Mouse (Mus musculus) heart, embryonic 10.5 days (tissue): ENCODE measurements around the gene Abo. TPM values are rescaled to one million over a fixed set of nuclear protein-coding genes. Genes with fewer than 3 reads are reported as not detected.

Experiments used
- DNase-seq: peaks from one replicate; pipeline ENCODE4 v3.0.0-alpha.2; 2017; ENCODE audit warnings: low spot score
- H3K27ac ChIP-seq: fragments of 300-500 bp; sonication (generic); 2 replicates; pipeline ENCODE4 v1.5.1; 2016; ENCODE audit warnings: mild to moderate bottlenecking
- H3K27me3 ChIP-seq: fragments of 300-500 bp; sonication (generic); 2 replicates; pipeline ENCODE4 v1.6.1; 2016; ENCODE audit warnings: mild to moderate bottlenecking; ENCODE audit not compliant: poor library complexity, insufficient read depth, severe bottlenecking
- H3K36me3 ChIP-seq: fragments of 300-500 bp; sonication (generic); 2 replicates; pipeline ENCODE4 v1.6.1; 2016; ENCODE audit warnings: mild to moderate bottlenecking, moderate library complexity
- H3K4me1 ChIP-seq: fragments of 300-500 bp; sonication (generic); 2 replicates; pipeline ENCODE4 v1.6.1; 2016; ENCODE audit warnings: mild to moderate bottlenecking
- H3K4me3 ChIP-seq: fragments of 300-500 bp; sonication (generic); 2 replicates; pipeline ENCODE4 v1.5.1; 2016; ENCODE audit warnings: mild to moderate bottlenecking, moderate library complexity
- H3K9me3 ChIP-seq: fragments of 300-500 bp; sonication (generic); 2 replicates; pipeline ENCODE4 v1.6.1; 2016; ENCODE audit warnings: mild to moderate bottlenecking, moderate library complexity
- WGBS: fragments of 180-500 bp; shearing (Covaris S2); methylation state at CpG from one replicate; pipeline ENCODE4 v1.1.7; 2016; 5-methylcytosine and 5-hydroxymethylcytosine counted together
- polyA plus RNA-seq: library from polyadenylated mRNA; unstranded; fragments of >200 nt; fragmentation: Nextera tagmentation; extraction: Ambion mirVana; gene quantifications from 2 replicates; pipeline ENCODE4 v1.2.1, GENCODE M21; 2016

Gene Abo
- polyA plus RNA-seq, 1 experiment from 2014 or later: not detected

GRCm38 (mm10) chr2:26827261-26827975, 37.4 kb downstream of the Abo start:
- no peaks in the 10 kb centered on the region for H3K27me3 ChIP-seq
- H3K9me3 ChIP-seq: no peaks in the 10 kb centered on the region
- no peak overlapping the region for H3K27ac ChIP-seq
- WGBS: 79% methylated on average over 1 of the region's 1 CpGs
- no peaks in the 10 kb centered on the region for H3K36me3 ChIP-seq
- no peak overlapping the region for H3K4me3 ChIP-seq
- H3K4me1 ChIP-seq: no peaks in the 10 kb centered on the region
- no peak for DNase-seq

Other genes starting within 250 kb of the Abo start
- 15.7 and 18.2 TPM in 2 replicates for gene Fam69b, start 236.5 kb downstream of the Abo start, polyA plus RNA-seq
- not detected in 2 replicates for gene Lcn4, start 193.7 kb downstream of the Abo start, polyA plus RNA-seq
- 18.7 and 24.2 TPM in 2 replicates for gene Surf6, start 37.9 kb upstream of the Abo start, polyA plus RNA-seq
- 40.7 and 55.0 TPM in 2 replicates for gene Med22, start 45.7 kb upstream of the Abo start, polyA plus RNA-seq
- gene Rpl7a, start 45.8 kb upstream of the Abo start, polyA plus RNA-seq: 425 and 513 TPM in 2 replicates
- 39.9 and 45.7 TPM in 2 replicates for gene Surf2, start 51.4 kb upstream of the Abo start, polyA plus RNA-seq
- gene Surf1, start 51.6 kb upstream of the Abo start, polyA plus RNA-seq: 40.9 and 45.6 TPM in 2 replicates
- gene Surf4, start 68.9 kb upstream of the Abo start, polyA plus RNA-seq: 229 and 242 TPM in 2 replicates
- 0.15 and 0.36 TPM in 2 replicates for gene Stkld1, start 69.1 kb upstream of the Abo start, polyA plus RNA-seq
- 34.5 and 46.9 TPM in 2 replicates for gene Rexo4, start 99.4 kb upstream of the Abo start, polyA plus RNA-seq
- 0.04 TPM in 1 of 2 replicates, not detected in the other for gene Adamts13, start 108.4 kb upstream of the Abo start, polyA plus RNA-seq
- gene Cacfd1, start 144.9 kb upstream of the Abo start, polyA plus RNA-seq: 48.3 and 54.5 TPM in 2 replicates
- gene Slc2a6, start 163.0 kb upstream of the Abo start, polyA plus RNA-seq: 0.34 and 0.49 TPM in 2 replicates
- gene Mymk, start 207.2 kb upstream of the Abo start, polyA plus RNA-seq: 0.09 TPM in 1 of 2 replicates, not detected in the other
- gene Adamtsl2, start 214.4 kb upstream of the Abo start, polyA plus RNA-seq: 9.7 and 13.5 TPM in 2 replicates